Mouse (Mus musculus) gastrocnemius, adult 18-20 months (tissue): ENCODE results near the gene Plk5. TPM values are rescaled to one million over a fixed set of nuclear protein-coding genes. Genes with fewer than 3 reads are reported as not detected.

ENCODE experiments used
- DNase-seq: peaks from one replicate; pipeline ENCODE4 v3.0.0; 2021; ENCODE audit warnings: low spot score
- total RNA-seq, 2 experiments: library from RNA; stranded (reverse); gene quantifications; 2 replicates each; pipeline ENCODE4 v1.2.3; 2021

The Plk5 gene
- total RNA-seq, 2 experiments from 2014 or later, result 0.09 to 0.11 TPM

- DNase-seq, result no peak
Measured at GRCm38 (mm10) chr10:80386735-80387471, 30.6 kb downstream of the Plk5 start.

- DNase-seq, result peak; percentile 78
Measured at GRCm38 (mm10) chr10:80387522-80387959, 31.3 kb downstream of the Plk5 start, which contains the start of gene Mex3d. TSS of gene Mex3d (minus strand) at chr10:80387659.

- DNase-seq, result no peak
Measured at GRCm38 (mm10) chr10:80388731-80389130, 32.5 kb downstream of the Plk5 start.

GRCm38 (mm10) chr10:80389185-80389708, 33.0 kb downstream of the Plk5 start:
- DNase-seq, result no peak

- no peak for DNase-seq
Measured at GRCm38 (mm10) chr10:80390697-80391096, 34.4 kb downstream of the Plk5 start.

- no peak for DNase-seq
Measured at GRCm38 (mm10) chr10:80392687-80393086, 36.4 kb downstream of the Plk5 start.

- no peak for DNase-seq
Measured at GRCm38 (mm10) chr10:80395025-80395627, 38.9 kb downstream of the Plk5 start.

- no peak for DNase-seq
Measured at GRCm38 (mm10) chr10:80396822-80397523, 40.7 kb downstream of the Plk5 start.

GRCm38 (mm10) chr10:80397524-80398173, 41.4 kb downstream of the Plk5 start:
- DNase-seq, result no peak

GRCm38 (mm10) chr10:80398174-80398535, 41.9 kb downstream of the Plk5 start:
- DNase-seq, result no peak

GRCm38 (mm10) chr10:80398719-80399190, 42.5 kb downstream of the Plk5 start:
- DNase-seq, result peak; percentile 98

- DNase-seq, result peak; percentile 99
Measured at GRCm38 (mm10) chr10:80399191-80399972, 43.1 kb downstream of the Plk5 start, which contains the start of gene Mbd3. TSS of gene Mbd3 (minus strand) at chr10:80399550.

GRCm38 (mm10) chr10:80399973-80400703, 43.9 kb downstream of the Plk5 start:
- DNase-seq, result no peak

- no peak for DNase-seq
Measured at GRCm38 (mm10) chr10:80400704-80401161, 44.5 kb downstream of the Plk5 start.

GRCm38 (mm10) chr10:80403044-80403692, 46.9 kb downstream of the Plk5 start:
- no peak for DNase-seq

- DNase-seq, result no peak
Measured at GRCm38 (mm10) chr10:80405481-80406173, 49.4 kb downstream of the Plk5 start.

GRCm38 (mm10) chr10:80406684-80407501, 50.6 kb downstream of the Plk5 start, which contains the start of gene Uqcr11:
TSS of gene Uqcr11 (minus strand) at chr10:80406830.
- DNase-seq, result peak; percentile 95

GRCm38 (mm10) chr10:80407924-80408323, 51.7 kb downstream of the Plk5 start:
- no peak for DNase-seq
